Mouse (Mus musculus): ENCODE data around the gene Ckap5. TPM values are rescaled to one million over a fixed set of nuclear protein-coding genes. Genes with fewer than 3 reads are reported as not detected.

Ckap5 gene
- polyA plus RNA-seq, 1 experiment from 2014 or later: 30.8 TPM

GRCm38 (mm10) chr2:91517186-91517585 lies 9.4 kb upstream of the Ckap5 start:
- ATAC-seq (ENCODE audit: low FRiP score, low TSS enrichment) (peak; percentile 88), DNase-seq (ENCODE audit: low spot score) (peak; percentile 67)
- Histone ChIP-seq H3K9ac (ENCODE audit: low read length) (no peak overlapping the region), H3K27me3 (ENCODE audit: control insufficient read depth, insufficient read depth, low read length) (no peaks in the 10 kb centered on the region), H3K9me3 (ENCODE audit: control insufficient read depth, low read length) (no peaks in the 10 kb centered on the region), H3K27ac (replicated peaks) (peak overlapping the region; percentile 53; the same call in 1 of the 2 replicates), H3K36me3 (ENCODE audit: control insufficient read depth, insufficient read depth, low read length) (peaks cover 2% of the 10 kb centered on the region), H3K4me3 (ENCODE audit: low read depth, low read length) (no peak overlapping the region), H3K4me1 (replicated peaks; ENCODE audit: control insufficient read depth, insufficient read depth) (peaks cover 3% of the 10 kb centered on the region; the same call in 1 of the 2 replicates), H3K4me2 (replicated peaks; ENCODE audit: low read depth) (no peak overlapping the region)
- TF ChIP-seq CTCF (IDR thresholded peaks at IDR 0.05; ENCODE audit: low read depth) (peak; percentile 27), EP300 (optimal IDR thresholded peaks at IDR 0.05) (no peak)
- 15% methylated on average over 2 of the region's 2 CpGs for WGBS

GRCm38 (mm10) chr2:91527147-91527486 lies 555 bp downstream of the Ckap5 start:
- peak overlapping the region; percentile 88 for H3K27ac ChIP-seq (replicated peaks)
- ATAC-seq (ENCODE audit: low FRiP score, low TSS enrichment): peak; percentile 64
- 0% methylated on average over 15 of the region's 15 CpGs for WGBS
- peak overlapping the region; percentile 94 for H3K9ac ChIP-seq (ENCODE audit: low read length)
- no peak for DNase-seq (ENCODE audit: low spot score)
- peak overlapping the region; percentile 99 for H3K4me3 ChIP-seq (ENCODE audit: low read depth, low read length)
- TF ChIP-seq CTCF (IDR thresholded peaks at IDR 0.05; ENCODE audit: low read depth) (no peak), EP300 (optimal IDR thresholded peaks at IDR 0.05) (no peak)
- no peaks in the 10 kb centered on the region for H3K36me3 ChIP-seq (ENCODE audit: control insufficient read depth, insufficient read depth, low read length)
- H3K9me3 ChIP-seq (ENCODE audit: control insufficient read depth, low read length): no peaks in the 10 kb centered on the region
- peak overlapping the region; percentile 63 for H3K4me2 ChIP-seq (replicated peaks; ENCODE audit: low read depth)
- no peaks in the 10 kb centered on the region for H3K27me3 ChIP-seq (ENCODE audit: control insufficient read depth, insufficient read depth, low read length)
- no peaks in the 10 kb centered on the region for H3K4me1 ChIP-seq (replicated peaks; ENCODE audit: control insufficient read depth, insufficient read depth)

GRCm38 (mm10) chr2:91537588-91538205 lies 11.1 kb downstream of the Ckap5 start:
- H3K4me2 ChIP-seq (replicated peaks; ENCODE audit: low read depth): peak overlapping the region; percentile 66
- 2% methylated on average over 17 of the region's 17 CpGs for WGBS
- H3K4me1 ChIP-seq (replicated peaks; ENCODE audit: control insufficient read depth, insufficient read depth): peaks cover 4% of the 10 kb centered on the region; the same call in 1 of the 2 replicates
- H3K27me3 ChIP-seq (ENCODE audit: control insufficient read depth, insufficient read depth, low read length): no peaks in the 10 kb centered on the region
- no peaks in the 10 kb centered on the region for H3K36me3 ChIP-seq (ENCODE audit: control insufficient read depth, insufficient read depth, low read length)
- H3K4me3 ChIP-seq (ENCODE audit: low read depth, low read length): peak overlapping the region; percentile 46
- ATAC-seq (ENCODE audit: low FRiP score, low TSS enrichment): peak; percentile 98
- H3K27ac ChIP-seq (replicated peaks): peak overlapping the region; percentile 73
- H3K9me3 ChIP-seq (ENCODE audit: control insufficient read depth, low read length): no peaks in the 10 kb centered on the region
- TF ChIP-seq CTCF (IDR thresholded peaks at IDR 0.05; ENCODE audit: low read depth) (peak; percentile 49), EP300 (optimal IDR thresholded peaks at IDR 0.05) (no peak)
- peak; percentile 93 for DNase-seq (ENCODE audit: low spot score)
- peak overlapping the region; percentile 48; the same call in 1 of the 2 replicates for H3K9ac ChIP-seq (ENCODE audit: low read length)

GRCm38 (mm10) chr2:91568125-91568524 lies 41.6 kb downstream of the Ckap5 start:
- no peak overlapping the region for H3K4me3 ChIP-seq (ENCODE audit: low read depth, low read length)
- no peaks in the 10 kb centered on the region for H3K27me3 ChIP-seq (ENCODE audit: control insufficient read depth, insufficient read depth, low read length)
- no peak overlapping the region for H3K4me2 ChIP-seq (replicated peaks; ENCODE audit: low read depth)
- ATAC-seq (ENCODE audit: low FRiP score, low TSS enrichment): no peak
- no peak overlapping the region for H3K27ac ChIP-seq (replicated peaks)
- no peaks in the 10 kb centered on the region for H3K4me1 ChIP-seq (replicated peaks; ENCODE audit: control insufficient read depth, insufficient read depth)
- no peak for TF ChIP-seq CTCF (IDR thresholded peaks at IDR 0.05; ENCODE audit: low read depth)
- no peak for TF ChIP-seq EP300 (optimal IDR thresholded peaks at IDR 0.05)
- no peaks in the 10 kb centered on the region for H3K9me3 ChIP-seq (ENCODE audit: control insufficient read depth, low read length)
- DNase-seq (ENCODE audit: low spot score): no peak
- 87% methylated on average over 2 of the region's 2 CpGs for WGBS
- H3K9ac ChIP-seq (ENCODE audit: low read length): no peak overlapping the region
- peaks cover 29% of the 10 kb centered on the region for H3K36me3 ChIP-seq (ENCODE audit: control insufficient read depth, insufficient read depth, low read length)

GRCm38 (mm10) chr2:91580894-91581293 lies 54.3 kb downstream of the Ckap5 start:
- H3K27ac ChIP-seq (replicated peaks): no peak overlapping the region
- 82% methylated on average over 1 of the region's 1 CpGs for WGBS
- no peak for ATAC-seq (ENCODE audit: low FRiP score, low TSS enrichment)
- H3K27me3 ChIP-seq (ENCODE audit: control insufficient read depth, insufficient read depth, low read length): no peaks in the 10 kb centered on the region
- H3K9ac ChIP-seq (ENCODE audit: low read length): no peak overlapping the region
- no peak for TF ChIP-seq CTCF (IDR thresholded peaks at IDR 0.05; ENCODE audit: low read depth)
- no peak for TF ChIP-seq EP300 (optimal IDR thresholded peaks at IDR 0.05)
- no peak overlapping the region for H3K4me2 ChIP-seq (replicated peaks; ENCODE audit: low read depth)
- H3K4me3 ChIP-seq (ENCODE audit: low read depth, low read length): no peak overlapping the region
- no peaks in the 10 kb centered on the region for H3K9me3 ChIP-seq (ENCODE audit: control insufficient read depth, low read length)
- H3K36me3 ChIP-seq (ENCODE audit: control insufficient read depth, insufficient read depth, low read length): peaks cover 18% of the 10 kb centered on the region
- H3K4me1 ChIP-seq (replicated peaks; ENCODE audit: control insufficient read depth, insufficient read depth): no peaks in the 10 kb centered on the region
- no peak for DNase-seq (ENCODE audit: low spot score)

GRCm38 (mm10) chr2:91586242-91586641 lies 59.7 kb downstream of the Ckap5 start:
- H3K27ac ChIP-seq (replicated peaks): no peak overlapping the region
- no peak overlapping the region for H3K4me2 ChIP-seq (replicated peaks; ENCODE audit: low read depth)
- H3K9ac ChIP-seq (ENCODE audit: low read length): no peak overlapping the region
- no peaks in the 10 kb centered on the region for H3K9me3 ChIP-seq (ENCODE audit: control insufficient read depth, low read length)
- H3K36me3 ChIP-seq (ENCODE audit: control insufficient read depth, insufficient read depth, low read length): peaks cover 18% of the 10 kb centered on the region
- WGBS: 94% methylated on average over 1 of the region's 1 CpGs
- ATAC-seq (ENCODE audit: low FRiP score, low TSS enrichment): 0 out of 2 replicates have a peak, but pooled peaks have one; percentile 38
- H3K27me3 ChIP-seq (ENCODE audit: control insufficient read depth, insufficient read depth, low read length): no peaks in the 10 kb centered on the region
- H3K4me3 ChIP-seq (ENCODE audit: low read depth, low read length): no peak overlapping the region
- no peaks in the 10 kb centered on the region for H3K4me1 ChIP-seq (replicated peaks; ENCODE audit: control insufficient read depth, insufficient read depth)
- peak; percentile 14 for DNase-seq (ENCODE audit: low spot score)
- no peak for TF ChIP-seq CTCF (IDR thresholded peaks at IDR 0.05; ENCODE audit: low read depth)
- TF ChIP-seq EP300 (optimal IDR thresholded peaks at IDR 0.05): no peak

All from stomach, postnatal 0 days (tissue).